In the genomic region with DNA sequence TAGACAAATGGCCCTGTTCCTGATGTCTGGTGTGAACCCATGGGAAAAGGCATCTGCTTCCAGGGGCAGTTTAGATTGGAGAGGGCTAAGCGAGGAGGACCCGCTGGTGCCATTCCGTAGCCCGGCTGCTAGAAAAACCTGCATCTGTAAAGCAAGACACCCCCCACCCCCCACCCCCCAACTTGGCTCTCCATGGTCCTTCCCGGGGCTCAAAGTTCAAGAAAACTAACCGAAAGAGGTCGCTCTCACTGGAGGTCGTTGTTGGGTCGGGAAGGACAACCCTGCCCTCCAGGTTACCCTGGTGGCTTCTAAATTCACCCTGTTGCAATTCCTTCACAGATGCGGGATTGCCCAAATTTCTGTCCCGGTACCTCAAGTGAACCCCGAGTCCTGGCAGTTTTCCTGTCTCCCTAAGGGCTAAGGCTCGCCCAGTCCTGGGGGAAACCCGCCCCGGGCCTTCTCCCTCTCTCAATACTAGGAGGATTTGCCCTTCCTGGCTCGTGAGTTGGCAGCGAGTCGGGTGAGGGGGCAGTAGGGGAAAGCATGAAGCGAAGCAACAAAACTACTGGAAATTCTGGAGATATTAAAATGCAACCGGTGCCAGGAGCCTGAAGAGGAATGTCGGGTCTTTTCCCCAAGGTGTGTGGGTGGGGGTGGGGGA, we compare ENCODE assay signal across 8 mouse cellular contexts. TPM values are rescaled to one million over a fixed set of nuclear protein-coding genes. Genes with fewer than 3 reads are reported as not detected.
DNase-seq lines count a peak whose midpoint lies in the region; ATAC-seq lines count a peak whose summit lies in the region.

Esrrg (plus strand) TSS at position 531 of the 661 bp plus-strand sequence.

- no peak for ATAC-seq in embryonic facial prominence, embryonic 13.5 days (ENCODE audit: insufficient number of reproducible peaks, insufficient read depth, low FRiP score, low TSS enrichment, low read depth)
- no peak for ATAC-seq in heart, embryonic 16.5 days (replicated peaks; ENCODE audit: extremely low read depth, insufficient read depth, low FRiP score)

- H3K27ac ChIP-seq in embryonic facial prominence, embryonic 13.5 days: no peak within 1 kb of the TSS
- H3K27ac ChIP-seq in heart, embryonic 16.5 days (ENCODE audit: low read length): peak within 1 kb of the TSS; percentile 82

- peaks cover 62% of the 10 kb centered on the region for H3K4me1 ChIP-seq in embryonic facial prominence, embryonic 13.5 days
- H3K4me1 ChIP-seq in heart, embryonic 16.5 days (ENCODE audit: control insufficient read depth, insufficient read depth, low read length): peaks cover 25% of the 10 kb centered on the region

- H3K4me2 ChIP-seq in embryonic facial prominence, embryonic 13.5 days: peak within 1 kb of the TSS; percentile 80
- H3K4me2 ChIP-seq in heart, embryonic 16.5 days (ENCODE audit: low read depth, low read length): peak within 1 kb of the TSS; percentile 93

- WGBS in embryonic facial prominence, embryonic 13.5 days: 1% methylated on average over 21 of the region's 21 CpGs
- WGBS in heart, embryonic 16.5 days: 7% methylated on average over 21 of the region's 21 CpGs

- no peaks in the 10 kb centered on the region for H3K36me3 ChIP-seq in embryonic facial prominence, embryonic 13.5 days
- no peaks in the 10 kb centered on the region for H3K36me3 ChIP-seq in heart, embryonic 16.5 days (ENCODE audit: control insufficient read depth, insufficient read depth)

- peaks cover 92% of the 10 kb centered on the region for H3K27me3 ChIP-seq in embryonic facial prominence, embryonic 13.5 days
- peaks cover 35% of the 10 kb centered on the region for H3K27me3 ChIP-seq in heart, embryonic 16.5 days (ENCODE audit: control insufficient read depth, insufficient read depth, low read length)

- no peaks in the 10 kb centered on the region for H3K9me3 ChIP-seq in embryonic facial prominence, embryonic 13.5 days
- no peaks in the 10 kb centered on the region for H3K9me3 ChIP-seq in heart, embryonic 16.5 days (replicated peaks; ENCODE audit: control insufficient read depth, low read length)

- H3K9ac ChIP-seq in embryonic facial prominence, embryonic 13.5 days: peak within 1 kb of the TSS; percentile 60
- H3K9ac ChIP-seq in heart, embryonic 16.5 days (ENCODE audit: low read length): peak within 1 kb of the TSS; percentile 86

- DNase-seq in layer of hippocampus, adult 8-10 months (ENCODE audit: low spot score in 2 of 2): no peak
- DNase-seq in layer of hippocampus, adult 9-11 months: no peak
- peak; percentile 61 for DNase-seq in kidney, postnatal 14 days
- DNase-seq in mesoderm, embryonic 11.5 days (ENCODE audit: low read depth, low spot score): peak; percentile 25
- no peak for DNase-seq in B cell, adult 2 months
- DNase-seq in ovary, adult 18-20 months (ENCODE audit: low spot score): no peak

- peak within 1 kb of the TSS; percentile 48 for H3K4me3 ChIP-seq in embryonic facial prominence, embryonic 13.5 days
- H3K4me3 ChIP-seq in heart, embryonic 16.5 days (ENCODE audit: low read length): peak within 1 kb of the TSS; percentile 77

RNA-seq across cellular contexts. Expression of gene Esrrg, which starts in this region (rescaled TPM):
- 10 to 100 TPM; 13.6 to 17.3 (median 14.6) TPM for total RNA-seq in layer of hippocampus, adult 8-10 months (2022)
- 1.00 and 2.0 TPM in 2 replicates for polyA plus RNA-seq in embryonic facial prominence, embryonic 13.5 days (2015; fragmentation: Nextera tagmentation; extraction: Ambion mirVana)
- 23.0 and 23.5 TPM in 2 replicates for polyA plus RNA-seq in heart, embryonic 16.5 days (2015; fragmentation: Nextera tagmentation; extraction: Ambion mirVana)

Comparison
In these comparisons a context has a peak if more than half of its experiments do, and no peak if none do; other contexts are left out.
1. DNase-seq: peak in kidney, postnatal 14 days (single experiment) and mesoderm, embryonic 11.5 days (single experiment); none in layer of hippocampus, adult 8-10 months (0 of 2), layer of hippocampus, adult 9-11 months (single experiment), B cell, adult 2 months (0 of 2) and ovary, adult 18-20 months (single experiment).